Mouse (Mus musculus) C2C12 (cell line): Measurements from ENCODE around the gene Mrpl21.

Experiments used
- CEBPB ChIP-seq: IDR thresholded peaks from one replicate; pipeline ENCODE4 v1.6.1; 2011; ENCODE audit warnings: low read depth, mild to moderate bottlenecking, control low read depth, moderate library complexity
- CTCF ChIP-seq: IDR thresholded peaks from one replicate; pipeline ENCODE4 v1.5.1; 2011; ENCODE audit not compliant: control insufficient read depth, insufficient read depth, insufficient read length
- FOSL1 ChIP-seq: IDR thresholded peaks from one replicate; pipeline ENCODE4 v1.8.0; 2011; ENCODE audit warnings: mild to moderate bottlenecking, low read length; ENCODE audit not compliant: poor library complexity, insufficient read depth, severe bottlenecking
- MYOG ChIP-seq: IDR thresholded peaks from one replicate; pipeline ENCODE4 v1.6.1; 2011; ENCODE audit not compliant: control insufficient read depth, insufficient read length; ENCODE audit errors: extremely low read depth

GRCm38 (mm10) chr19:3336485-3337255 lies 54.0 kb downstream of the Mrpl21 start:
- TF ChIP-seq CTCF (no peak), CEBPB (no peak), MYOG (no peak), FOSL1 (no peak)
